16 mouse cellular contexts compared by ENCODE assay signal in genomic region chr11:86946644-86947195, GRCm38 (mm10). TPM values are rescaled to one million over a fixed set of nuclear protein-coding genes. Genes with fewer than 3 reads are reported as not detected.
A peak's percentile ranks its signal among the peaks of the same experiment; 100 is the strongest.
DNase-seq lines count a peak whose midpoint lies in the region; ATAC-seq and TF ChIP-seq lines count a peak whose summit lies in the region.
"Had no signal": no experiment of that assay in that cellular context is flagged by ENCODE, and none has a peak within 500 bp of the region (broad histone marks: within the 10 kb centered on the region; RNA-seq: fewer than 3 reads in every experiment).

No protein-coding gene starts in this region.

- H3K27me3 ChIP-seq in forebrain, embryonic 10.5 days (ENCODE audit: poor library complexity, severe bottlenecking) = no peaks in the 10 kb centered on the region
- H3K27me3 ChIP-seq in forebrain, postnatal 0 days (ENCODE audit: insufficient read depth, low read length) = no peaks in the 10 kb centered on the region
- H3K27me3 ChIP-seq in hindbrain, embryonic 10.5 days (ENCODE audit: insufficient read depth, poor library complexity, severe bottlenecking) = no peaks in the 10 kb centered on the region
- H3K27me3 ChIP-seq in hindbrain, postnatal 0 days (ENCODE audit: insufficient read depth, low read length) = no peaks in the 10 kb centered on the region
- no peaks in the 10 kb centered on the region for H3K27me3 ChIP-seq in forebrain, embryonic 16.5 days (replicated peaks; ENCODE audit: control insufficient read depth, insufficient read depth, low read length)
- no peaks in the 10 kb centered on the region for H3K27me3 ChIP-seq in intestine, postnatal 0 days (replicated peaks; ENCODE audit: control insufficient read depth, insufficient read depth, low read length)
- H3K27me3 ChIP-seq: intestine, embryonic 15.5 days; limb, embryonic 15.5 days had no signal

- H3K27ac ChIP-seq in forebrain, embryonic 10.5 days = peak overlapping the region; percentile 75
- H3K27ac ChIP-seq in forebrain, postnatal 0 days (ENCODE audit: low read depth, low read length) = no peak overlapping the region
- H3K27ac ChIP-seq in hindbrain, embryonic 10.5 days = peak overlapping the region; percentile 81
- no peak overlapping the region for H3K27ac ChIP-seq in hindbrain, postnatal 0 days
- no peak overlapping the region for H3K27ac ChIP-seq in forebrain, embryonic 16.5 days (ENCODE audit: low read length)
- H3K27ac ChIP-seq in intestine, postnatal 0 days (ENCODE audit: low read depth, low read length) = no peak overlapping the region
- H3K27ac ChIP-seq: intestine, embryonic 15.5 days; limb, embryonic 15.5 days had no signal

- H3K4me2 ChIP-seq in forebrain, postnatal 0 days (ENCODE audit: low read depth) = no peak overlapping the region
- H3K4me2 ChIP-seq in hindbrain, postnatal 0 days (ENCODE audit: low read depth, low read length) = no peak overlapping the region
- no peak overlapping the region for H3K4me2 ChIP-seq in forebrain, embryonic 16.5 days (ENCODE audit: low read length)
- no peak overlapping the region for H3K4me2 ChIP-seq in intestine, postnatal 0 days (replicated peaks; ENCODE audit: low read depth)
- H3K4me2 ChIP-seq: intestine, embryonic 15.5 days; limb, embryonic 15.5 days; lung, embryonic 14.5 days had no signal

- peaks cover 8% of the 10 kb centered on the region; the same call in 1 of the 2 replicates for H3K36me3 ChIP-seq in forebrain, embryonic 10.5 days (replicated peaks)
- H3K36me3 ChIP-seq in forebrain, postnatal 0 days (ENCODE audit: insufficient read depth) = peaks cover 5% of the 10 kb centered on the region; the same call in 1 of the 2 replicates
- peaks cover 19% of the 10 kb centered on the region for H3K36me3 ChIP-seq in hindbrain, embryonic 10.5 days
- no peaks in the 10 kb centered on the region for H3K36me3 ChIP-seq in hindbrain, postnatal 0 days (ENCODE audit: insufficient read depth, low read length)
- 0 out of 2 replicates have a peak, but pooled peaks cover 3% of the 10 kb centered on the region for H3K36me3 ChIP-seq in forebrain, embryonic 16.5 days (ENCODE audit: control insufficient read depth, insufficient read depth)
- peaks cover 13% of the 10 kb centered on the region for H3K36me3 ChIP-seq in intestine, postnatal 0 days (ENCODE audit: control insufficient read depth, insufficient read depth)

- no peaks in the 10 kb centered on the region for H3K9me3 ChIP-seq in forebrain, embryonic 10.5 days
- H3K9me3 ChIP-seq in forebrain, postnatal 0 days (ENCODE audit: low read length) = no peaks in the 10 kb centered on the region
- no peaks in the 10 kb centered on the region for H3K9me3 ChIP-seq in hindbrain, embryonic 10.5 days
- no peaks in the 10 kb centered on the region for H3K9me3 ChIP-seq in hindbrain, postnatal 0 days (ENCODE audit: low read length)
- H3K9me3 ChIP-seq in forebrain, embryonic 16.5 days (ENCODE audit: control insufficient read depth, low read length) = no peaks in the 10 kb centered on the region
- H3K9me3 ChIP-seq in intestine, postnatal 0 days (ENCODE audit: control insufficient read depth) = no peaks in the 10 kb centered on the region
- H3K9me3 ChIP-seq: intestine, embryonic 15.5 days; limb, embryonic 15.5 days had no signal

- H3K4me1 ChIP-seq in forebrain, embryonic 10.5 days = peaks cover 18% of the 10 kb centered on the region
- 0 out of 2 replicates have a peak, but pooled peaks cover 3% of the 10 kb centered on the region for H3K4me1 ChIP-seq in forebrain, postnatal 0 days (ENCODE audit: insufficient read depth)
- peaks cover 20% of the 10 kb centered on the region for H3K4me1 ChIP-seq in hindbrain, embryonic 10.5 days (replicated peaks)
- peaks cover 4% of the 10 kb centered on the region for H3K4me1 ChIP-seq in hindbrain, postnatal 0 days (ENCODE audit: insufficient read depth, low read length)
- H3K4me1 ChIP-seq in forebrain, embryonic 16.5 days (replicated peaks; ENCODE audit: control insufficient read depth, insufficient read depth, low read length) = peaks cover 19% of the 10 kb centered on the region
- H3K4me1 ChIP-seq in intestine, postnatal 0 days (replicated peaks; ENCODE audit: control insufficient read depth, insufficient read depth, low read length) = no peaks in the 10 kb centered on the region; the same call in 1 of the 2 replicates

- no peak for DNase-seq in forebrain, embryonic 10.5 days (ENCODE audit: extremely low spot score, low spot score)
- DNase-seq in forebrain, postnatal 0 days = no peak
- DNase-seq in hindbrain, embryonic 10.5 days (ENCODE audit: low spot score) = peak; percentile 18
- no peak for DNase-seq in hindbrain, postnatal 0 days (ENCODE audit: low spot score)
- DNase-seq in brain, adult 2 months (ENCODE audit: low read depth, low spot score) = peak; percentile 67
- no peak for DNase-seq in embryo, embryonic 9.5 days (ENCODE audit: extremely low spot score)
- DNase-seq: adrenal gland, adult 2 months; cerebellum, postnatal 36 days; kidney, postnatal 36 days; lung, embryonic 14.5 days; right cerebral cortex, postnatal 4 days; thymus, postnatal 14 days had no signal

- H3K9ac ChIP-seq in forebrain, postnatal 0 days = no peak overlapping the region
- no peak overlapping the region for H3K9ac ChIP-seq in hindbrain, postnatal 0 days (replicated peaks; ENCODE audit: low read length)
- no peak overlapping the region for H3K9ac ChIP-seq in forebrain, embryonic 16.5 days (replicated peaks; ENCODE audit: low read depth, low read length)
- H3K9ac ChIP-seq in intestine, postnatal 0 days (ENCODE audit: low read depth, low read length) = no peak overlapping the region
- H3K9ac ChIP-seq: intestine, embryonic 15.5 days; limb, embryonic 15.5 days; lung, embryonic 14.5 days had no signal

- no peak for TF ChIP-seq CTCF in forebrain, postnatal 0 days (IDR thresholded peaks at IDR 0.05; ENCODE audit: low read depth)
- no peak for TF ChIP-seq CTCF in hindbrain, postnatal 0 days (IDR thresholded peaks at IDR 0.05; ENCODE audit: low read depth)
- TF ChIP-seq CTCF in intestine, postnatal 0 days (IDR thresholded peaks at IDR 0.05; ENCODE audit: low read depth) = no peak

- ATAC-seq in forebrain, postnatal 0 days = no peak
- ATAC-seq in hindbrain, postnatal 0 days = no peak
- 0 out of 2 replicates have a peak, but pooled peaks have one; percentile 20 for ATAC-seq in forebrain, embryonic 16.5 days
- no peak for ATAC-seq in intestine, postnatal 0 days
- ATAC-seq: intestine, embryonic 15.5 days had no signal

- 49% methylated on average over 6 of the region's 6 CpGs for WGBS in forebrain, embryonic 10.5 days
- 32% methylated on average over 6 of the region's 6 CpGs for WGBS in forebrain, postnatal 0 days
- 40% methylated on average over 6 of the region's 6 CpGs for WGBS in hindbrain, embryonic 10.5 days
- WGBS in hindbrain, postnatal 0 days = 24% methylated on average over 6 of the region's 6 CpGs
- WGBS in forebrain, embryonic 16.5 days = 20% methylated on average over 6 of the region's 6 CpGs
- 78% methylated on average over 6 of the region's 6 CpGs for WGBS in intestine, postnatal 0 days

- H3K4me3 ChIP-seq in forebrain, embryonic 10.5 days = no peak overlapping the region
- no peak overlapping the region for H3K4me3 ChIP-seq in forebrain, postnatal 0 days (ENCODE audit: low read depth, low read length)
- H3K4me3 ChIP-seq in hindbrain, embryonic 10.5 days = no peak overlapping the region
- H3K4me3 ChIP-seq in hindbrain, postnatal 0 days (ENCODE audit: low read length) = no peak overlapping the region
- no peak overlapping the region for H3K4me3 ChIP-seq in forebrain, embryonic 16.5 days (replicated peaks; ENCODE audit: low read length)
- H3K4me3 ChIP-seq in intestine, postnatal 0 days (ENCODE audit: low read depth, low read length) = no peak overlapping the region
- H3K4me3 ChIP-seq: intestine, embryonic 15.5 days; limb, embryonic 15.5 days had no signal

RNA-seq across cellular contexts. Expression of gene Ypel2, which starts 46.8 kb away (rescaled TPM):
- 2.9 and 3.2 TPM in 2 replicates for polyA plus RNA-seq in forebrain, embryonic 10.5 days (2016; fragmentation: Nextera tagmentation; extraction: Ambion mirVana)
- 5.6 and 6.3 TPM in 2 replicates for total RNA-seq in forebrain, postnatal 0 days (2014; rRNA removed)
- 3.7 and 4.5 TPM in 2 replicates for polyA plus RNA-seq in forebrain, postnatal 0 days (2015; fragmentation: Nextera tagmentation; extraction: Ambion mirVana)
- polyA plus RNA-seq in hindbrain, embryonic 10.5 days (2016; fragmentation: Nextera tagmentation; extraction: Ambion mirVana) = 4.2 and 4.3 TPM in 2 replicates
- total RNA-seq in hindbrain, postnatal 0 days (2014; rRNA removed) = 2.7 and 4.6 TPM in 2 replicates
- polyA plus RNA-seq in hindbrain, postnatal 0 days (2015; fragmentation: Nextera tagmentation; extraction: Ambion mirVana) = 3.4 and 3.6 TPM in 2 replicates
- polyA plus RNA-seq in forebrain, embryonic 16.5 days (2015; fragmentation: Nextera tagmentation; extraction: Ambion mirVana) = 7.1 and 8.1 TPM in 2 replicates
- 4.6 and 5.9 TPM in 2 replicates for polyA plus RNA-seq in intestine, postnatal 0 days (2015; fragmentation: Nextera tagmentation; extraction: Ambion mirVana)

Comparison
In these comparisons a context has a peak if more than half of its experiments do, and no peak if none do; other contexts are left out.
1. DNase-seq: peak in hindbrain, embryonic 10.5 days (single experiment) and brain, adult 2 months (single experiment); none in forebrain, embryonic 10.5 days (single experiment), forebrain, postnatal 0 days (single experiment), hindbrain, postnatal 0 days (single experiment) and embryo, embryonic 9.5 days (single experiment).
2. H3K27ac ChIP-seq: peak in forebrain, embryonic 10.5 days (single experiment) and hindbrain, embryonic 10.5 days (single experiment); none in forebrain, postnatal 0 days (single experiment), hindbrain, postnatal 0 days (single experiment), forebrain, embryonic 16.5 days (single experiment) and intestine, postnatal 0 days (single experiment).